8 mouse cellular contexts compared by ENCODE assay signal in the genomic region with DNA sequence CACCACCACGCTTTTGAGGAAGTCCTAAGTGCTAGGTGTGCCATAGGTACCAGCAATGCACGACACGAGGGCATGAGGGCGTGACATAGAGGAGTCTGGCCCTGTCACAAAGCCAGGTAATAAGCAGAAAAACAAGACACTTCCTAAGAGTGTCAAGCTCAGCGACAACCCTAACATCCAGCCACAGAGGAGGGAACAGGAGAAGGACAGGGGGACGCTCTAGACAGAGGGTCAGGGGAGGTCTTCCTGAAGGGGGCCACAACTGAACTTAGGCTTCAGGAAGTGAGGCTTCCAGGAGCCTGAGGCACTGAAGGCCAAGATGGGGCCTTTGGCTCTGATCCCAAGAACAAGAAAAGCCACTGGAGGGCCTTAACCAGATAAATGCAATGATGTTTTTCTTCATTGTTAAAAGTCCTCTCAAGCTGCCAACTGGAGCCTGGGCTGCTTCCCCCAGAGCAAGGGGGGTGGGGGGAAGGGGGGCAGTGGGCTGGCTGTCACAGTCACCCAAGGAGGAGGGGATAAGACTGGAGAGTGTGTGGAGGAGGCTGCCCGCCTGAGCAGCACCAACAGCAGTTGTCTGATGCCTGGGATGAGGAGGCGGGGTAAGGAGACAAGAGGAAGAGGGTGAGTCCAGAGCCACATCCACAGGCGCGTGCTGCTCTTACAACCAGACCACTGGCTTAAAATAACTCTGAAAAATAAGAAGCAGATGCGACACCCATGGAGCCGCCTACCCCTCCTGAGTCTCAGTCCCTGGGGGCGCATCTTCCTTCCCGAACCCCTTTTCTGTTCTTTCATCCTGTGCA.
DNase-seq lines count a peak whose midpoint lies in the region; ATAC-seq lines count a peak whose summit lies in the region.

No protein-coding gene starts in this region.

- no peak overlapping the region; the same call in 1 of the 2 replicates for H3K4me2 ChIP-seq in heart, embryonic 13.5 days
- H3K4me2 ChIP-seq in midbrain, embryonic 13.5 days (replicated peaks): no peak overlapping the region

- peak overlapping the region; percentile 50 for H3K9ac ChIP-seq in heart, embryonic 13.5 days
- peak overlapping the region; percentile 39; the same call in 1 of the 2 replicates for H3K9ac ChIP-seq in midbrain, embryonic 13.5 days (replicated peaks)

- DNase-seq in MN1 (ENCODE audit: low spot score): peak; percentile 74
- peak; percentile 26 for DNase-seq in embryo, embryonic 10 days (ENCODE audit: low spot score)
- DNase-seq in layer of hippocampus, postnatal 14 days (ENCODE audit: low spot score in 2 of 2): peak; percentile 35 to 45
- no peak for DNase-seq in testis, postnatal 14 days (ENCODE audit: low spot score)

- no peaks in the 10 kb centered on the region; the same call in 1 of the 2 replicates for H3K27me3 ChIP-seq in heart, embryonic 13.5 days (replicated peaks)
- no peaks in the 10 kb centered on the region for H3K27me3 ChIP-seq in midbrain, embryonic 13.5 days

- peaks cover 30% of the 10 kb centered on the region for H3K4me1 ChIP-seq in heart, embryonic 13.5 days
- peaks cover 40% of the 10 kb centered on the region for H3K4me1 ChIP-seq in midbrain, embryonic 13.5 days (replicated peaks)

- H3K9me3 ChIP-seq in heart, embryonic 13.5 days: no peaks in the 10 kb centered on the region
- no peaks in the 10 kb centered on the region for H3K9me3 ChIP-seq in midbrain, embryonic 13.5 days

- peak; percentile 51 for ATAC-seq in heart, embryonic 13.5 days (ENCODE audit: extremely low read depth, insufficient number of reproducible peaks, low FRiP score, low TSS enrichment)
- ATAC-seq in midbrain, embryonic 13.5 days: peak; percentile 82
- ATAC-seq in megakaryocyte-erythroid progenitor cell, adult 5-6 weeks (replicated peaks; ENCODE audit: low FRiP score, low TSS enrichment, poor library complexity, severe bottlenecking): no peak
- ATAC-seq in cerebellum, adult (ENCODE audit: insufficient number of reproducible peaks, low FRiP score, low TSS enrichment): no peak

- H3K27ac ChIP-seq in heart, embryonic 13.5 days (replicated peaks): peak overlapping the region; percentile 51
- H3K27ac ChIP-seq in midbrain, embryonic 13.5 days: peak overlapping the region; percentile 0; the same call in 1 of the 2 replicates

- WGBS in heart, embryonic 13.5 days: 28% methylated on average over 14 of the region's 14 CpGs
- 66% methylated on average over 14 of the region's 14 CpGs for WGBS in midbrain, embryonic 13.5 days

- no peaks in the 10 kb centered on the region for H3K36me3 ChIP-seq in heart, embryonic 13.5 days
- H3K36me3 ChIP-seq in midbrain, embryonic 13.5 days: no peaks in the 10 kb centered on the region

- no peak overlapping the region for H3K4me3 ChIP-seq in heart, embryonic 13.5 days
- H3K4me3 ChIP-seq in midbrain, embryonic 13.5 days (replicated peaks): no peak overlapping the region

Comparison
In these comparisons a context has a peak if more than half of its experiments do, and no peak if none do; other contexts are left out.
1. ATAC-seq: peak in heart, embryonic 13.5 days (single experiment) and midbrain, embryonic 13.5 days (single experiment); none in megakaryocyte-erythroid progenitor cell, adult 5-6 weeks (single experiment) and cerebellum, adult (single experiment).